Mouse (Mus musculus): ENCODE measurements around the gene Il11.
A peak's percentile ranks its signal among the peaks of the same experiment; 100 is the strongest.

The Il11 gene

GRCm38 (mm10) chr7:4743354-4743753 is 39.3 kb downstream of the Il11 start:
- DNase-seq (ENCODE audit: low spot score): no peak

GRCm38 (mm10) chr7:4742482-4742819 is 40.2 kb downstream of the Il11 start:
- no peak for DNase-seq (ENCODE audit: low spot score)

GRCm38 (mm10) chr7:4741672-4742481 is 40.8 kb downstream of the Il11 start:
- DNase-seq (ENCODE audit: low spot score): no peak

GRCm38 (mm10) chr7:4741151-4741550 is 41.5 kb downstream of the Il11 start:
- no peak for DNase-seq (ENCODE audit: low spot score)

GRCm38 (mm10) chr7:4740309-4740727 is 42.3 kb downstream of the Il11 start:
- DNase-seq (ENCODE audit: low spot score): peak; percentile 39

GRCm38 (mm10) chr7:4739544-4740275 is 42.9 kb downstream of the Il11 start, which contains the start of gene Kmt5c:
TSS of gene Kmt5c (plus strand) at chr7:4740115.
- DNase-seq (ENCODE audit: low spot score): peak; percentile 83

- DNase-seq (ENCODE audit: low spot score): no peak
These were observed 43.6 kb downstream of the Il11 start for GRCm38 (mm10) chr7:4739041-4739543.

- DNase-seq (ENCODE audit: low spot score): no peak
These were observed 49.7 kb downstream of the Il11 start for GRCm38 (mm10) chr7:4732968-4733392.

- no peak for DNase-seq (ENCODE audit: low spot score)
These were observed 51.6 kb downstream of the Il11 start for GRCm38 (mm10) chr7:4731090-4731489.

GRCm38 (mm10) chr7:4725169-4725568 is 57.5 kb downstream of the Il11 start, which contains the start of gene Tmem150b:
TSS of gene Tmem150b (minus strand) at chr7:4725249.
- DNase-seq (ENCODE audit: low spot score): no peak

GRCm38 (mm10) chr7:4724359-4724758 is 58.3 kb downstream of the Il11 start:
- no peak for DNase-seq (ENCODE audit: low spot score)

GRCm38 (mm10) chr7:4723508-4723907 is 59.2 kb downstream of the Il11 start:
- no peak for DNase-seq (ENCODE audit: low spot score)

All from ovary, postnatal 10 days (tissue).